Mouse (Mus musculus): ENCODE results near the gene Rspo3.

The Rspo3 gene

GRCm38 (mm10) chr10:29535546-29536260 lies at the start of gene Rspo3:
Gene Rspo3, minus strand, starts transcription at chr10:29535867.
- DNase-seq, result peak; percentile 4 to 53

- no peak for DNase-seq
Measured at GRCm38 (mm10) chr10:29581940-29582339, 46.3 kb upstream of the Rspo3 start.

- no peak for DNase-seq
Measured at GRCm38 (mm10) chr10:29581476-29581875, 45.8 kb upstream of the Rspo3 start.

- no peak for DNase-seq
Measured at GRCm38 (mm10) chr10:29555983-29556382, 20.3 kb upstream of the Rspo3 start.

- no peak for DNase-seq
Measured at GRCm38 (mm10) chr10:29554365-29554764, 18.7 kb upstream of the Rspo3 start.

- DNase-seq, result no peak
Measured at GRCm38 (mm10) chr10:29542982-29543381, 7.3 kb upstream of the Rspo3 start.

GRCm38 (mm10) chr10:29539516-29539915 lies 3.8 kb upstream of the Rspo3 start:
- DNase-seq, result no peak

- DNase-seq, result no peak
Measured at GRCm38 (mm10) chr10:29538791-29539190, 3.1 kb upstream of the Rspo3 start.

GRCm38 (mm10) chr10:29534830-29535227 lies 838 bp downstream of the Rspo3 start:
- DNase-seq, result peak in 1 of 2 experiments; percentile 1

GRCm38 (mm10) chr10:29533846-29534829 lies 1.5 kb downstream of the Rspo3 start:
- peak in 1 of 2 experiments; percentile 12 for DNase-seq

GRCm38 (mm10) chr10:29532821-29533715 lies 2.6 kb downstream of the Rspo3 start:
- peak; percentile 66 to 88 for DNase-seq

GRCm38 (mm10) chr10:29513563-29513962 lies 22.1 kb downstream of the Rspo3 start:
- no peak for DNase-seq

GRCm38 (mm10) chr10:29508167-29508566 lies 27.5 kb downstream of the Rspo3 start:
- DNase-seq, result peak in 1 of 2 experiments; percentile 2

GRCm38 (mm10) chr10:29497205-29497822 lies 38.4 kb downstream of the Rspo3 start:
- no peak for DNase-seq

- DNase-seq, result peak in 1 of 2 experiments; percentile 1
Measured at GRCm38 (mm10) chr10:29493996-29494395, 41.7 kb downstream of the Rspo3 start.

- DNase-seq, result no peak
Measured at GRCm38 (mm10) chr10:29480945-29481344, 54.7 kb downstream of the Rspo3 start.

GRCm38 (mm10) chr10:29479401-29479800 lies 56.3 kb downstream of the Rspo3 start:
- DNase-seq, result no peak

GRCm38 (mm10) chr10:29470454-29470853 lies 65.2 kb downstream of the Rspo3 start:
- no peak for DNase-seq

- DNase-seq, result no peak
Measured at GRCm38 (mm10) chr10:29460100-29460499, 75.6 kb downstream of the Rspo3 start.

- DNase-seq, result no peak
Measured at GRCm38 (mm10) chr10:29459632-29460031, 76.0 kb downstream of the Rspo3 start.

- DNase-seq, result no peak
Measured at GRCm38 (mm10) chr10:29445076-29445475, 90.6 kb downstream of the Rspo3 start.

GRCm38 (mm10) chr10:29441297-29441696 lies 94.4 kb downstream of the Rspo3 start:
- DNase-seq, result no peak

Data from kidney, postnatal 36 days (tissue).